Mouse (Mus musculus): ENCODE data around the gene Pnpla6. TPM values are rescaled to one million over a fixed set of nuclear protein-coding genes. Genes with fewer than 3 reads are reported as not detected.

The Pnpla6 gene
- polyA plus RNA-seq, 1 experiment from 2014 or later, result 9.2 TPM

DNA sequence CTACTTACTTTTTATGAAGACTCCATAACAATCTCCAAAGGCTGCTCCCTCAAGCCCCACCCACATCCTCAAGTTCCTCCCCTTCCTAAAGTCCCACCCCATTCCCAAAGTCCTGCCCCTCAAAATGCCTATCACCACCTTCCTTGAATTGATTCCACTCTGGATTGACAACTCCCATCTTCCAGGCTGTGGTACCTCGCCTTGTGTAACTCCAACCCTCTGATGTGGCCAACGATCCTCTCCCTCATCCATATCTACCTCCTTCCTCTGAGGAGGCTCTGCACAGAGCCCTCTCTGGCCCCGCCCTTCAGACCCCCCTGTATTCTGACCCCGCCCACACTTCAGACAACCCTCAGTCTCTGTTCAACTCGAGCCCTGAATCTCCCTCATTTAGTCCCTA lies 30.0 kb upstream of the Pnpla6 start:
- H3K9me3 ChIP-seq (replicated peaks), result no peaks in the 10 kb centered on the region
- H3K4me2 ChIP-seq, result no peak overlapping the region
- WGBS (ENCODE audit: insufficient replicate concordance), result 26% methylated on average over 5 of the region's 5 CpGs
- no peaks in the 10 kb centered on the region for H3K36me3 ChIP-seq (replicated peaks)
- no peak overlapping the region for H3K27ac ChIP-seq (replicated peaks)
- H3K4me3 ChIP-seq (replicated peaks), result no peak overlapping the region
- no peak overlapping the region for H3K9ac ChIP-seq
- ATAC-seq (ENCODE audit: insufficient read depth), result no peak
- peaks cover 9% of the 10 kb centered on the region for H3K27me3 ChIP-seq
- H3K4me1 ChIP-seq (replicated peaks), result 0 out of 2 replicates have a peak, but pooled peaks cover 6% of the 10 kb centered on the region

DNA sequence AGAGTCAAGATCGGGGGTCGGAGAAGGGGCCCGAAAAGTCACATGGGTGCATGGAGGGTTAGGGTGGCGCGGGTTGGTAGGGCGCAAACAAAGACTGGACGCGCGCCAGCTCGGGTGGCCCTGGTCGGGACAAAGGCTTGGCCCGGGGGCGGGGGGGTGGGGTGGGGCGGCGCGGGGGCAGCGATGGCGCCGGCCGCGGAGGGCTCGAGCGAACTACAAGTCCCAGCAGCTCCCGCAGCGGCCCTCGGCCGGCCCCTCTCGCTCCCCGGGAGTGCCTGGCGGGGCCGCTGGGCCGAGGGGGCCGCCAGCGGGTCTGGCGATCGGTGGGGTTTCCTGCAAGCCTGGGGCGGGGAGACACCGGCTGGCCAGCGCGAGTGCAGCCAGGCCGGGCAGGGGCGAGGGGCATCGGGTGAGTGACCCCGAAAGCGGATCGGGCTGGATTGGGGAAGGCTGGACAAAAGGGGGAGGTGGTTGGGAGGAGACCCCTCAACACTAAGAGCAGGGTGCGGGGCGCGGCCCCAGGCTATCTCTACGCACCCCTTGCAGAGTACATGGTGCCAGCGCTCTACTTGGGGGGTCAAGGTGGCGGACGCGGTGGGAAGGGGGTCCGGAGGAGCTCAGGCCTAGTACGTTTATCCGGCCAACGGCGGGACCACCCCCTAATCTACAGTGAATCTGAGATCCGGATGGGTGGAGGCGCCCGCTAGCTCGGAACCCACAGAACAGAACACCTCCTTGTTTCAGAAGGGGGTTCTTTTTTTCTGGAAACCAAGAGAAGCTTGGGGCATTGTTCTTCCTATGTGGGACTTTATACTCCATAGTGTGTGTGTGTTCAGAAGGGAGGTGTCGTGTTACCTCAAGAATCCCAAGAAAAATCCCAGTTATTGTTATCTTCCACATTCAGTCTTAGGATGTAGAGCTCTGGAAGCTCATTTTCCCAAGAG lies 22.0 kb upstream of the Pnpla6 start, which contains the start of gene Zfp358:
Zfp358 (plus strand) TSS at position 238 of the 944 bp plus-strand sequence.
- H3K9ac ChIP-seq, result peak within 1 kb of the TSS; percentile 71
- under 1% methylated on average over 64 of the region's 64 CpGs for WGBS (ENCODE audit: insufficient replicate concordance)
- H3K4me1 ChIP-seq (replicated peaks), result peaks cover 28% of the 10 kb centered on the region
- H3K27me3 ChIP-seq, result peaks cover 16% of the 10 kb centered on the region
- H3K4me2 ChIP-seq, result peak within 1 kb of the TSS; percentile 83
- no peaks in the 10 kb centered on the region for H3K9me3 ChIP-seq (replicated peaks)
- peaks cover 11% of the 10 kb centered on the region for H3K36me3 ChIP-seq (replicated peaks)
- H3K27ac ChIP-seq (replicated peaks), result 0 out of 2 replicates have a peak within 1 kb of the TSS, but pooled peaks have one; percentile 20
- peak; percentile 67 for ATAC-seq (ENCODE audit: insufficient read depth)
- H3K4me3 ChIP-seq (replicated peaks), result peak within 1 kb of the TSS; percentile 70

DNA sequence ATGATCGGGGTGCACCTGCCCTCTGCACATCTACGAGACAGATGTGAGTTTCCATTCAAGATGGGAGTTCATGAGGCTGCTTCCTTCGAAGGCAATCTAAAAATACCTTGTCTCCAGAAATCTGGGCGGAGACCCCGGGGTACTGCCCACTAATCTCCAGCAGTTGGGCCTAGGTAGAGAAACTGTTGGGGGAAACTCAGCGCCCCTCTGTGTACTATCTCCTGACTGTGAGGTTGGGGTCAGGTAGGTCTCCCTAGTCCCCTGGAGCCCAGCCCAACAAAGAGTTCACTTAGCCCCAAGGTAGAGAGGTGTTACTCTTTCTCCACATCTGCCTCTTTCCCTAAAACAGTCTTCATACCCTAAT lies 21.4 kb upstream of the Pnpla6 start:
- peaks cover 16% of the 10 kb centered on the region for H3K27me3 ChIP-seq
- H3K27ac ChIP-seq (replicated peaks), result no peak overlapping the region
- peak overlapping the region; percentile 70 for H3K4me3 ChIP-seq (replicated peaks)
- peak overlapping the region; percentile 71 for H3K9ac ChIP-seq
- no peaks in the 10 kb centered on the region for H3K9me3 ChIP-seq (replicated peaks)
- H3K4me2 ChIP-seq, result peak overlapping the region; percentile 83
- WGBS (ENCODE audit: insufficient replicate concordance), result 26% methylated on average over 6 of the region's 6 CpGs
- H3K4me1 ChIP-seq (replicated peaks), result peaks cover 28% of the 10 kb centered on the region
- H3K36me3 ChIP-seq (replicated peaks), result peaks cover 11% of the 10 kb centered on the region
- ATAC-seq (ENCODE audit: insufficient read depth), result no peak

DNA sequence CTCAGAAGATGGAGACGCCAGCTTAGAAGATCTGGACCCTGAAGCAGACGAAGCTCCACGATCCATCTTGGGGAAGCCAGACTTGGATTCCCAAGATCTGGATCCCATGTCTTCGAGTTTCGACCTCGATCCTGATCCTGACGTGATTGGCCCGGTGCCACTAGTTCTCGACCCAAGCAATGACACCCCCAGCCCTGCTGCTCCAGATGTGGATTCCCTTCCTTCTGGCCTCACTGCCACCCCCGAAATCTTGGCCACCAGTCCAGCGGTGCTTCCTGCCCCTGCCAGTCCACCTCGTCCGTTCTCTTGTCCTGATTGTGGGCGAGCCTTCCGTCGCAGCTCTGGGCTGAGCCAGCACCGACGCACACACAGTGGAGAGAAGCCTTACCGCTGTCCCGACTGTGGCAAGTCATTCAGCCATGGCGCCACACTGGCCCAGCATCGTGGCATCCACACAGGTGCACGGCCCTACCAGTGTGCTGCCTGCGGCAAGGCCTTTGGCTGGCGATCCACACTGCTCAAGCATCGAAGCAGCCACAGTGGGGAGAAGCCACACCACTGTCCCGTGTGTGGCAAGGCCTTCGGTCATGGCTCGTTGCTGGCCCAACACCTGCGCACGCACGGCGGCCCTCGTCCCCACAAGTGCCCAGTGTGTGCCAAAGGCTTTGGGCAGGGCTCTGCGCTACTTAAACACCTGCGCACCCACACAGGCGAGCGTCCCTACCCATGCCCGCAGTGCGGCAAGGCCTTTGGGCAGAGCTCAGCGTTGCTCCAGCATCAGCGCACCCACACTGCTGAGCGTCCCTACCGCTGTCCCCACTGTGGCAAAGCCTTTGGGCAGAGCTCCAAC lies 19.4 kb upstream of the Pnpla6 start:
- Histone ChIP-seq H3K27ac (replicated peaks) (no peak overlapping the region), H3K9ac (no peak overlapping the region), H3K27me3 (peaks cover 16% of the 10 kb centered on the region), H3K36me3 (replicated peaks) (peaks cover 11% of the 10 kb centered on the region), H3K4me3 (replicated peaks) (no peak overlapping the region), H3K9me3 (replicated peaks) (no peaks in the 10 kb centered on the region), H3K4me1 (replicated peaks) (peaks cover 41% of the 10 kb centered on the region), H3K4me2 (no peak overlapping the region)
- no peak for ATAC-seq (ENCODE audit: insufficient read depth)
- 86% methylated on average over 44 of the region's 44 CpGs for WGBS (ENCODE audit: insufficient replicate concordance)

DNA sequence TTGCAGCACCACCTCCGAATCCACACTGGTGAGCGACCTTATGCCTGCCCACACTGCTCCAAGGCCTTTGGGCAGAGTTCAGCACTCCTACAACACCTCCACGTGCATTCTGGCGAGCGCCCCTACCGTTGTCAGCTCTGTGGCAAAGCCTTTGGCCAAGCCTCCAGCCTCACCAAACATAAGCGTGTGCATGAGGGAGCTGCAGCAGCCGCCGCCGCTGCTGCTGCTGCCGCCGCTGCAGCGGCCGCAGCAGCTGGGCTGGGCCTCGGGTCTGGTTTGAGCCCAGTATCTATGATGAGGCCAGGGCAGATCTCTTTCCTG lies 18.8 kb upstream of the Pnpla6 start:
- Histone ChIP-seq H3K4me1 (replicated peaks) (peaks cover 47% of the 10 kb centered on the region), H3K27ac (replicated peaks) (no peak overlapping the region), H3K27me3 (peaks cover 16% of the 10 kb centered on the region), H3K9ac (no peak overlapping the region), H3K4me3 (replicated peaks) (no peak overlapping the region), H3K36me3 (replicated peaks) (peaks cover 11% of the 10 kb centered on the region), H3K9me3 (replicated peaks) (no peaks in the 10 kb centered on the region), H3K4me2 (no peak overlapping the region)
- 82% methylated on average over 15 of the region's 15 CpGs for WGBS (ENCODE audit: insufficient replicate concordance)
- no peak for ATAC-seq (ENCODE audit: insufficient read depth)

DNA sequence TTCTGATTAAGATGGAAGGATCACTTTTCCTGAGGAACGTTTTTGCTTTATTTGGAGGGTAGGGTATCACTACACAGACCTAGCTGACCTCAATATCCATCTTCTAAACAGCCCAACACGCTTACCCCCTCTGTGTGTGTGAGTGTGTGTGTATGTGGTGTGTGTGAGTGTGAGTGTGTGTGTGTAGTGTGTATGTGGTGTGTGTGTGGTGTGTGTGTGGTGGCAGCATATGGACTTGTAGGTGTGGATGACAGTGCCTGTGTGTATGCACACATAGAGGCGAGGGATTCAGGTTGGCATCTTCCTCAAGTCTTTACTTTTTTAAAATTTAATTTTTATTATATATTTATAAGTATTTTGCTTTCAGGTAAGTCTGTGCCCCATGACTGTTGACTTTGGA lies 16.6 kb upstream of the Pnpla6 start:
- no peak overlapping the region for H3K4me2 ChIP-seq

DNA sequence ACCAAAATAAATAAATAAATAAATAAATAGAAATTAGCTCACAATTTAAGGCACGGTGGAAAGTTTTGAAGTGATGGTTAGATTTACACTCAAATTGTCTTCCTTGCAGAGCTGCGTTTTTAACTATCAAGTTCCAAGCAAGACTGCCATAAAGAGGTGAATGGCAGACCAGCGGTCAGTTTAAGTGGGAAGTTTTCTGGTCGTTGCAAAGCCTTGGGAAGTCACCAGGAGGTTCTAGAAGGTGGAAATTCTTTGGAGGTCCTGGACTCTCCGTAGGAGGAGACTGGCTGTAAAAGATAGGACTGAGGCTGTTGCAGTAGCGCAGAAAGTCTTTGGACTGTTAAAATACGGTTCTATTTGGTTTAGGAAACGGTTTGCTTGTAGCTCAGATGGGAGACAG lies 15.4 kb upstream of the Pnpla6 start:
- Histone ChIP-seq H3K4me3 (replicated peaks) (peak overlapping the region; percentile 90), H3K4me2 (peak overlapping the region; percentile 96), H3K9me3 (replicated peaks) (no peaks in the 10 kb centered on the region), H3K27me3 (no peaks in the 10 kb centered on the region), H3K4me1 (replicated peaks) (peaks cover 35% of the 10 kb centered on the region), H3K27ac (replicated peaks) (peak overlapping the region; percentile 89), H3K36me3 (replicated peaks) (peaks cover 11% of the 10 kb centered on the region), H3K9ac (peak overlapping the region; percentile 84)
- WGBS (ENCODE audit: insufficient replicate concordance), result 4% methylated on average over 8 of the region's 8 CpGs
- ATAC-seq (ENCODE audit: insufficient read depth), result peak; percentile 40

More for the DNA sequence above, 16.6 kb upstream of the Pnpla6 start:
- Histone ChIP-seq H3K27me3 (no peaks in the 10 kb centered on the region), H3K4me1 (replicated peaks) (peaks cover 46% of the 10 kb centered on the region), H3K4me3 (replicated peaks) (no peak overlapping the region), H3K9me3 (replicated peaks) (no peaks in the 10 kb centered on the region), H3K36me3 (replicated peaks) (peaks cover 11% of the 10 kb centered on the region), H3K9ac (no peak overlapping the region), H3K27ac (replicated peaks) (no peak overlapping the region)
- no peak for ATAC-seq (ENCODE audit: insufficient read depth)
- 77% methylated on average over 3 of the region's 3 CpGs for WGBS (ENCODE audit: insufficient replicate concordance)

DNA sequence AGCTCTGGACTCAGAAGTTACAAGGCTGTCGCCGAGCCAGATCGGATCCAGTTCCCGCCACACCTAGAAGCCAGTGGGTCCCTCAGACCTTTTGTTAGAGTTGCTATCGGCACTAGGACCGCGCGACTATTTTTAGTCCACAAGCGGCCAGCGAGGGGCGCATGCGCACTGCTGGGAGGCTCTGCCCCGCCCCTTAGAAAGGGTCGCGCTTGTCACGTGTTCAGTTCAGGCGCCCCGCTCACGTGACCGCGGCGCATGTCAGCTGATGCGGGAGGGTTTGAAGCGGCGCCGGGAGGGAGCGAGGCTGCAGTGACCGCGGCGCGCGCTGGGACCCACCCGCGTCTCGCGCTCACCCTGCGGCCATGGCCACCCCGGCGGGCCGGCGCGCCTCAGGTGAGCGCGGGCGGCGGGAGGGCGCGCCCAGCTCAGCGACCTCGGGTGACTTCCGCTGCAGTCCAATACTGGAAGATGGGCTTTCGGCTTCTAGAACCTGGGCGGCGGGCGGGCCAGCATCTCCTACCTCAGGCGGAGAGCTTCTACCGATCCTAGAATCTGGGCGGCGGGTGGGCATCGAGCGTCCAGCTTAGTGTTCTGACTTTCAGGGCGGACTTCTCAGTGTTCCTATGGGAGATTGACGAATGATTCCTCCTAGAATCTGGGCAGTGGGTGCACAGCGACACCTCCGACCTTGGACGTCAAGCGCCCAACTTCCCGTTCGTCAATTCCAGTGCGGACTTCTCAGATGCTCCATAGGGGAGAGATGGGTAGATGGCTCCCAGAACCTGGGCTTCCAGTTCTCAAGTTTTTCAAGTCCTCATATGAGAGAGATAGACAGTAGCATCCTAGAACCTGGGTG lies 14.7 kb upstream of the Pnpla6 start, which contains the start of gene Mcoln1:
Mcoln1 (plus strand) TSS at position 223 of the 856 bp plus-strand sequence.
- Histone ChIP-seq H3K9ac (peak within 1 kb of the TSS; percentile 84), H3K9me3 (replicated peaks) (no peaks in the 10 kb centered on the region), H3K27me3 (no peaks in the 10 kb centered on the region), H3K4me1 (replicated peaks) (peaks cover 35% of the 10 kb centered on the region), H3K4me3 (replicated peaks) (peak within 1 kb of the TSS; percentile 90), H3K4me2 (peak within 1 kb of the TSS; percentile 96), H3K36me3 (replicated peaks) (peaks cover 10% of the 10 kb centered on the region), H3K27ac (replicated peaks) (peak within 1 kb of the TSS; percentile 89)
- WGBS (ENCODE audit: insufficient replicate concordance), result under 1% methylated on average over 70 of the region's 70 CpGs
- ATAC-seq (ENCODE audit: insufficient read depth), result peak; percentile 91

DNA sequence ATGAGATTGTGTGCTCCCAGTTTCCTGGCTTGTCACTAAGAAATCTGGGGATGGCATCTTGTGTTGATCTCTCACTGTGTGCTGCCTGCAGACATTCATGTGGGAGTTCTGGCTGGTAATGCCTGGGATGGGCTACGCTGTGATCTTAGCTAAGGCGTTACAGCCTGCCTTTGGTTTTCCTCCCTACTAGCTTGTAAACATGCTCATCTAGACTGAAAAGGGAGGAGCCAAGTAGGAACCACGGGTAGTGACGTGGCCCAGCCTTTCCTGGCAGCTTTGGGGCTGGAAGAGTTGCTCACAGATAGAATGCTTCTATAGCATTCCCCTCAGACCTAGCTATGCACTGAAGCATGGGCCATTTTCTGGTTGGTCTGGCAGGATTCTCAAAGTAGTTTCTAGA lies 13.0 kb upstream of the Pnpla6 start:
- Histone ChIP-seq H3K27me3 (no peaks in the 10 kb centered on the region), H3K4me1 (replicated peaks) (peaks cover 31% of the 10 kb centered on the region), H3K9me3 (replicated peaks) (no peaks in the 10 kb centered on the region), H3K9ac (no peak overlapping the region), H3K36me3 (replicated peaks) (peaks cover 15% of the 10 kb centered on the region), H3K4me2 (no peak overlapping the region), H3K27ac (replicated peaks) (0 out of 2 replicates have a peak overlapping the region, but pooled peaks have one; percentile 24), H3K4me3 (replicated peaks) (no peak overlapping the region)
- no peak for ATAC-seq (ENCODE audit: insufficient read depth)
- 55% methylated on average over 4 of the region's 4 CpGs for WGBS (ENCODE audit: insufficient replicate concordance)

DNA sequence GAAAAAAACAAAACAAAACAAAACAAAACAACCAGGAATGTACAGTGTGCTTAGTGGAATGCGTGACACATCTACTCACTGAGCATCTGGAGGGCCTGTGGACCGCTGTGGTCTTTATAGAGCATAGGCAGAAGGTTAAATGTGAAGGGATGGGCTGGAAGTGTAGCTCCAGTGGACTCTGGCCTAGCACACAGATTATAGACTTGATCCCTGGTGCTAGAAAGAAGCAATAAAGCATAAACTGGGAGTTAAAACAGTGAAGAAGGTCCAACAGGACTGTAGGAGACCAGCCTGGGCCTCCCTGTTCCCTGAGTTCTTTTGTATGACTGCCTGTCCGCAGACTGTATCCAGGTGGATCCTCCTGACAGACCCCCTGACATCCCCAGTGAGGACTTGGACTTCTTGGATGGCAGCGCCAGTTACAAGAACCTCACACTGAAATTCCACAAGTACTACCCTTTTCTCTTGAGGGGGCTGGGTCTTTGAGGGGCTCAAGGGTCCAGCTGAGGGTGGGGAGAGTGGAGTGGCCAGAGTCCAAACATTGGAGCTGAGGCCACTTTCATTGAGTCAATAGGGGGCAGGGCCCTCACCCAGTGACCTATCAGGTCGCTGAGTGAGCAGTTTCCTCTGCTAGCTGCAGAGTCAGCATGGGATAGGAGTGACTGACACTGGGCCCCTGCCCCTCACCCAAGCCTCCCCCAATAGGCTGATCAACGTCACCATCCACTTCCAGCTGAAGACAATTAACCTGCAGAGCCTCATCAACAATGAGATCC lies 7.0 kb upstream of the Pnpla6 start:
- no peaks in the 10 kb centered on the region for H3K27me3 ChIP-seq
- H3K9me3 ChIP-seq (replicated peaks), result no peaks in the 10 kb centered on the region
- no peak overlapping the region for H3K4me3 ChIP-seq (replicated peaks)
- 0 out of 2 replicates have a peak, but pooled peaks cover 8% of the 10 kb centered on the region for H3K4me1 ChIP-seq (replicated peaks)
- H3K9ac ChIP-seq, result no peak overlapping the region
- no peak overlapping the region; the same call in 1 of the 2 replicates for H3K27ac ChIP-seq (replicated peaks)
- WGBS (ENCODE audit: insufficient replicate concordance), result 68% methylated on average over 6 of the region's 6 CpGs
- peak; percentile 51; the same call in 1 of the 2 replicates for ATAC-seq (ENCODE audit: insufficient read depth)
- H3K4me2 ChIP-seq, result no peak overlapping the region
- H3K36me3 ChIP-seq (replicated peaks), result peaks cover 44% of the 10 kb centered on the region

Data from liver, embryonic 15.5 days (tissue).